Mouse (Mus musculus): ENCODE measurements at regions not wholly inside any gene's neighbourhood (a gene's known extent, or its start where the extent isn't known, plus 50 kb on each side); places are given as distances from the start of the nearest gene placed in this dataset.

DNA sequence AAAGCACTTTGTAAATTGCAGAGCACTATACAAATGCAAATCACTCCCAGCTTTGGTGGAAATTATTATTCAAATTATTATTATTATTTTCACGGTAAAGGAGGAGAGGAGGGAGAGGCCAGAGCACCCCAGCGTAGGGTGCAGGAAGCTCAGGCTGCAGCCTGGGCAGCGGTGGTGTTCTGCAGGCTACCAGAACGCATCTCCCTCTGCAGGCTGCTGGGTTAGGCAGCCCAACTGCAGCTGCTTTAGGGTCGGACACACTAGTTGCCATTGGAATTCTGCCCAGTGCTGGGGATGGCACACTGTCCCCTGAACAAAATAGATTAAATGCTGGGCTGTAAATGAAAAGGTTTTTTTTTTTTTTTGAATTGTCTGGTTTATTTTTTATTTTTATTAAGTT lies 189.7 kb upstream of the 4931429L15Rik start:
- DNase-seq: no peak

GRCm38 (mm10) chr9:46507036-46507435 lies 187.2 kb upstream of the 4931429L15Rik start:
- no peak for DNase-seq

DNA sequence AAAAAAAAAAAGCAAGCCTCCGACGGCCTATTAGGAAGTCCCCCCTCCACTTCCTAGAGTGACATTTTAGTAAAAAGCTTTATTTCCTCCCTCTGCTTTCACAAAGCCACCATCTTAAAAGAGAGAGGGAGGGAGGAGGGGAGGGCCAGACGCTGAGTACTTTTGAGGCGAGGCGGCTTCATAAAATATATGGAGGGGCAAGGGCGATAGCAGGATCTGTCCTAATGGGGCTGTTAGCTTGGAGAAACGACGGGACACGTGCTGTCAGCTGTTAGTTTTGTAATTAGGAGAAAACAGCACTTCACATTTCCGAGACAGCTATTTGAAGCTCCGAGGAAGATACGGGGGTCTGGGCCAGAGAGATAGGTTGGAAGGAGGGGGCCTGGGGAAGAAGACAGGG lies 184.8 kb upstream of the 4931429L15Rik start:
- no peak for DNase-seq

DNA sequence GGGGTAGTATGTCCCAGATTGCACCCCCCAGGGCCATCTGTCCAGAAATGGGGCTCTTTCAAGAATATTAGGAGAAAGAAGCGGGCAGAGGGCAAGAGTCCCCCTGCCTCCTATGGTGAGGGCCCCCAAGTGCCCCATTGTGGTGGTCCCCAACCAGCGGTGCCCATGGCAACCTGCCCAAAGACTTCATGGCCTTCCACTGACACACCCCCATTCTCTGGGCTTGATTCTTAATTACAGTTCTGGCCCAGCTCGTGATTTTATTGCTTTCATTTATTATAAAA lies 184.3 kb upstream of the 4931429L15Rik start:
- no peak for DNase-seq

DNA sequence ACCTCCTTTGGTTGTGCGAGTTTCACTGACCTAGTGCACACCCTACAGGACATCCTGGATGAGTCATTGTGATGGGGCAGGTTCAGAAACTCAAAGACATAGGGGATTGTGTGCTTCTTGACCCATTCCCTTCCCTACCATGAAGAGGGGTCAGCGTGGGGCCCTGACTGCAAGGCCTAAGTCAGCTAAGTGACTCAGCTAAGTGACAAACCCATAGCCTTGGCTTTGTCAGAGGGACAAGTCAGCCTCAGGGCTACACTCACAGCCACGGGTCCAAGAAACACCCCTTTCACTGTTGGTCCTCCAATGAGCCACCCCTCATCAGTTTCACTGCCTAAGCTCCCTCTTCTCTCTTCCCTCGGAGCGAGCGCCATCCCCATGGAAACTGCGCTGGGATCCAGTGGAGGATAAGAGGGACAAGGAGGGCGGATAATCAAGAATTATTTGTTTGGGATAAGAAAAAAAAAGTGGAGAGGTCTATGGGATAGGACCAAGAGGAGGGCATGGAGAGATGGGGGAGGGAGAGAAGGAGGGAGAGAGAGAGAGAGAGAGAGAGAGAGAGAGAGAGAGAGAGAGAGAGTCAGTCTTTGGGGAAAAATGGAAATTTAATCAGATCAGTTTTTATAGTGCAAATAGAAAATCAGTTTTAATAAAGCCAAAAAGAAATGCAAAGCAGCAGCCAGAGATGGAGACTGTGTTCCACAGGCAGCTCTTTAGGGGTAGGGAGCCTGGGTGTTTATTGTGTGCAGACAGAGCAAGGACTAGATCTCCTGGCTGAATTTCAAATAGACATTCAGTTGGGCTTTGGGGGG lies 183.7 kb upstream of the 4931429L15Rik start:
- DNase-seq: no peak

GRCm38 (mm10) chr9:46499426-46499825 lies 179.6 kb upstream of the 4931429L15Rik start:
- no peak for DNase-seq

DNA sequence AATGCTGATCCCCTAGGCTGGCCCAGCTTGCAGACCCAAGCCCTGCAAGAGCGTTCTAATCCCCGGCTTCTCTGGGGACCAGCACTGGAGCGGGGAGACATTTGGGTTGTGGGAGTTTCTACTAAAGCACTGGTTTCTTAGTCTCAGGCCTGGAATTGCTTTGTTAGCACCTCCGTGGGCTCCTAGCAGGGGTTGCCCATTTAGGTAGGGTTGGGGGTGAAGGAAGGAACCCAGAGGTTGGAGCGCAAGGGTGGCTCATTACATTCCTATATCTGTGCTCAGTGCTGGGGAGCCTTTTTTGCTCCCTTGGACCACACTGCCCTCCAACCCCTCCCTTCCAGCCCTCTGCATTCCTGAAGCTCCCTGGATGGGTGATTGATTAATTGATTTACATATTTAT lies 179.1 kb upstream of the 4931429L15Rik start:
- DNase-seq: no peak

GRCm38 (mm10) chr9:46495276-46495675 lies 175.5 kb upstream of the 4931429L15Rik start:
- no peak for DNase-seq

DNA sequence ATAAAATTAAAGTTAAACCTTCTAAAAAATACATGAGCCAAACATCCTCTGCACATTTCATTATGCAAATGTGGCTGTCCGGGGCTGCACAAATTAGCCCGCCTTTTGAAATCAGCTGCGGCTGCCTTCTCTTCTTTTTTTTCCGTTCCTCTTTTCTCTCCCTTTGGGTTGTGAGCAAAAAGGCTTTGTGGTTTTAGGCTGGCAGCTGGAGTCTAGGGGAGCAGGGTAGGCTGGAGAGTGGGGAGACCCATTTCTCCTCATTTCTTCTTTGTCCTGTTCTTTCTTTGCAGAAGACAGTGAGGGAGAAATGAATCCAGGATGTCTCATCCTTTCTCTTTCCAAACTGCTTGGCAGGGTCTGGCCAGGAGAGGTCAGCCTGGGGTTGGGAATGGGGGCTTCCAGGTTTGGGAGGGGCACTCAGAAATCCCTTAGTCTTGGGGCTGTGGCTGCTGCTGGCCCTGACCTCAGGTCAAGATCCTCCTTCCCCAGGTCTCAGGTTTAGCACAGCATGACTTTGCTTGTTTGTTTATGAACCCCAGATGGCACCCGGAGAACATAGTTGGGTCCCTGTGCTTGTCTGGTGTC lies 163.2 kb upstream of the 4931429L15Rik start:
- DNase-seq: peak; percentile 55

DNA sequence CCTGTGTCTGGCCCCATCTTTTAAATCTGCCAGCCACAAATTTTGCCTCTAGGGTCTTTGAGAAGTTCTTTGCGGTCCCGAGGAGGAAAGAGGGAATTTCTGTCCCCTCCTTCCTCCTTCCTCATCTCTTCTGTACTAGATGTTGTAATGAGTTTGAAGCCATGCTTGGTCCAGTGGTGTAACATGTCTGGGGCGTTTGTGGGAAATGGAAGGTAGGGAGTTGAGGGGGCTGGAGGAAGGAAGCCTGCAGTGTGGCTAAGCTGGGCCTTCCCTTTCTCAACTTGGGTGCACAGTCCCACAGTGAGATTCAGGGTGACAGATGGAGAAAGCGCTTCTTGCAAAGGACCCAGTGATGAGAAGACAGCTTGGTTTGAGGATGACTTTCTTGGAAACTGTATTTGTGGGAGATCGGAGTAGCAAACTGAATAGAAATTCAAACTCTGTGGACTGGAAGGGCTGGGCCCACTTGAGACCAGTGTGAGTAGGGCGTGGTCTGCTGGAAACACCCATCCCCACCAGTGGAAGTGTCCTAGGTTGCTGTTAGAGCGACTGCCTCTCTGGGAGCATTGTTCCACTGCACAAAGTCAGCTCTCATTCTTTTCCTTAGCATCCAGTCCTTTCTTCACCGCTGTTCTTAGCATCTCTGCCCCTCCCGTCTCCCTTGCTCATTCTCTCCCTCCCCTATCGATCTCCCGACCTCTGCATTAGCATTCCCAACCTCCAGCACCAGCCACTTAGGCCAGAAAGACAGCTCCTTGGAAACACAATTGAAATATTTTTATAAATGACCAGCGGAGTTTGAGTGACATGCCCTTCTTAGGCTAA lies 162.5 kb upstream of the 4931429L15Rik start:
- no peak for DNase-seq

DNA sequence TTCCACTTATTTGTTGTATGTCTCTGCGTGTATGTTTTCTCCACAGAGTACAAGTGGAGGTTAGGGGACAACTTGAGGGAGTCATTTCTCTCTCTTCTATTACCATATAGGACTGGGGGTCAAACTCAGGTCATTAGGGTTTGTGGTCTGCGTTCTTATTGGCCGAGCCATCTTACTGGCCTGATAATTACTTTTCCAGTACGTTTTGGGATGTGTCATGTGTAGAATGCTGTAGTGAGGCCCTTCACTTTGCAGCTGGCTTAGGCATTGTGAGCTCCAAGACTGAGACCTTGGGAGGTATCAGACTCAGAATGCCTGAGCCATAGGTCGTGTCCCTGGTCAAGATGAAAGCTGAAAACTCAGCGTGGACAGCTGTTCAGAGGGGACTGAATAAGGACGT lies 161.7 kb upstream of the 4931429L15Rik start:
- peak; percentile 38 for DNase-seq

DNA sequence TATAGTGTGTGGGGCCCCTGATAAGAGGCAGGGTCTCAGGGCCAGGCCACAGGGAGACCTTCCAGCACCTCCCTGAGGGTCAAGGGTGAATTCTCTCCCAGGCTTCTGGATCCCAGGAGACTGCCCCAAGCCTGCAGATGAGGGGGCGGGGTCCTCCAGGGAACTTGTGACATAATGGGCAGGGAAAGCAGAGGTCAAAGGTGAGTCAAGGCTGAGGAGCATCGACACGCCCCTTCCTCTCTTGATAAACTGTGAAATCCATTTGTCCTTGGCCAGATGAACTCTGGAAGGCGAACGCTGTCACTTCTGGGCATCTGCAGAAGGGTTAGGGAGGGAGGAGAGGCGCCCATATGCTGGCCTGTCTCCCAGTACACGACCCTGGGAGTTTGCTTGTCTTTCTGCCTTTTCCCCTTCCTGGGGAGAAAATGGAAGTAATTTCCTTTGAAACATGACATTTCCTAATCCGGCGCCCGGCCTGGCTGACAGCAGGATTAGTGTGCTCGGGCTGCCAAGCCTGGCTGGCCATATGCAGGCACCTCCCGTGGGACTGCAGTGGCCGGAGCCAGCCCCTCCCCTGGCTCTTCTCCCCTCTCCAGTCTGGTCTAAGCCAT lies 160.4 kb upstream of the 4931429L15Rik start:
- peak; percentile 89 for DNase-seq

DNA sequence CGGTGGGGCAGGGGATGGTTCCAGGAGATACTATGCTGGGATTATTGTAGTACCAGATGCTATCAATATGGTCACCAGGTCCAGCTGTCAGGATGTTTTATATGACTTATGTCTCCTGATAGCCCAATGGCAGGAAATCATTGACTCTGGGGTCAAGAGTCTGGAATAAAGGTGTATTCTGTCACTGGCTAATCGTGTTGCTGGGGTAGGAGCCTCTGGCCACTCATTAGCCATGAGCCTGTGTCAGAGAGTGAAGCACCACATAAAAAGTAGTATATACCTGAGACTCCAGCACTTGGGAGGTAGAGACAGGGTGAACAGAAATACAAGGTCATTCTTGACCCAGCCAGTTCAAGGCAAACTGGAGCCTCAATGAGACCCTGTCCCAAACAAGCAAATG lies 158.8 kb upstream of the 4931429L15Rik start:
- DNase-seq: no peak

GRCm38 (mm10) chr9:46476516-46476915 lies 156.7 kb upstream of the 4931429L15Rik start:
- DNase-seq: no peak

GRCm38 (mm10) chr9:46473681-46474080 lies 153.9 kb upstream of the 4931429L15Rik start:
- DNase-seq: no peak

DNA sequence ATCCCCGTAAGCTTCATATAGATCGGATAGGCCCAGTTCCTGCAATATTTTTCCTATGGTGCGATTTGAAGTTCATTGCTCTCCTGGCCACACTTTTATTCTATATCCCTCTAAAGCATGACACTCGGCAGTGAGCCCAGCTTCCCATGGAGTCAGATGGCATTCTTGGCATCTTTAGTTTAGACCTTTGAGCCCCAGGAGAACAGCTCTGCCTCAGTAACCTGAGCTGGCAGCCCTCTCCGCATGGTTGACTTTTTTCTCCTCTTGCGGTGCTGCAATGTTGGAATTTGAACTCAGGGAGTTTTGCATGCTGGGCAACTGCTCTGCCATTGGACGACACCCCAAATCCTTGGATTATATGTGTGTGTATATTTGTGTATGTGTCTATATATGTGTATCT lies 149.7 kb upstream of the 4931429L15Rik start:
- DNase-seq: no peak

- DNase-seq: no peak
Measured at GRCm38 (mm10) chr9:46468306-46468705, 148.5 kb upstream of the 4931429L15Rik start.

- no peak for DNase-seq
Measured at GRCm38 (mm10) chr9:46467671-46468070, 147.9 kb upstream of the 4931429L15Rik start.

GRCm38 (mm10) chr9:46462681-46463080 lies 142.9 kb upstream of the 4931429L15Rik start:
- DNase-seq: no peak

- no peak for DNase-seq
Measured at GRCm38 (mm10) chr9:46457945-46458344, 138.2 kb upstream of the 4931429L15Rik start.

DNA sequence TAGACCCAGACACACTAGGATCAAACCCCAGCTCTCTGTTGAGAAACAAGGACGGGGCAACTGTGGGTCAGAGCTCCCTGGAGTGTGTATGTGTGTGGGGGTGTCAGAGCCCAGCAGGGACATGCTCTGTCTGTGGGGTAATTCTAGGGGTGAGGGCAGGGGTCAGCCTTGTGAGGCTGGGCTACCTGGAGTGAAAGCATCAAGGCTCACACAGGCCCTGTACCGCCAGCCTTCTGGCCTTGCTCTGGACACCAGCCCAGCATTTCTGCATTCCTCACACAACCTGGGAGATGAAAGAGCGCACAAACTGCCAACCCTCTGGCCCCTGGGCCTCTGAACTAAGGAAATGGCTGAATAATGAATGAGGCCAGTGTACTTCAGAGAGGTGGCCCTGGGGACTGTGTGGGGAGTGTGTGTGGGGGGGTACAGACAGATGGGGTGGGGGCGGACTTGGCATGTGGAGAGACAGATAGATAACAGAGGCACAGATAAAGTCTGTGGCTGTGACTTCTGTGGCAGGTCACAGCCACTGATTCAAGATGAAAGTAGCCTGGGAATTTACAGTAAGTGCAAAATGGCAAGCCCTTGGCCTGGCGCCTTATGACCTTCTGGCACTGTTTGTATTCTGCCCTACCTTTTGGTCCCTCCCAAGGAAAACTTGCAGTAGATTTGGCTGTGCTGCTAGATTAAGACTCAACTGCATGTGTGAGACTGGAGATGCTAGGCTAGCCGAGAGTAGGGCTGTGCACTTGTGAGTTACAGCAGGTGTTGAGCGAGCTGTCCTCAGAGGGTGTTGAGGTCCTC lies 135.2 kb upstream of the 4931429L15Rik start:
- peak; percentile 29 for DNase-seq
